Mouse (Mus musculus): ENCODE data around the gene Sdhb. TPM values are rescaled to one million over a fixed set of nuclear protein-coding genes. Genes with fewer than 3 reads are reported as not detected.
A peak's percentile ranks its signal among the peaks of the same experiment; 100 is the strongest.

The Sdhb gene
- polyA plus RNA-seq, 1 experiment from 2014 or later, result 418 TPM

- Histone ChIP-seq H3K4me3 (ENCODE audit: low read depth, low read length) (peak within 1 kb of the TSS; percentile 56), H3K9ac (ENCODE audit: low read length) (peak within 1 kb of the TSS; percentile 84), H3K4me1 (ENCODE audit: control insufficient read depth, insufficient read depth, low read length) (peaks cover 20% of the 10 kb centered on the region), H3K27ac (ENCODE audit: low read depth, low read length) (peak within 1 kb of the TSS; percentile 51), H3K9me3 (ENCODE audit: control insufficient read depth, low read length) (no peaks in the 10 kb centered on the region), H3K36me3 (ENCODE audit: control insufficient read depth, insufficient read depth, low read length) (peaks cover 21% of the 10 kb centered on the region), H3K4me2 (ENCODE audit: low read depth) (peak within 1 kb of the TSS; percentile 59), H3K27me3 (ENCODE audit: control insufficient read depth, insufficient read depth, low read length) (no peaks in the 10 kb centered on the region)
- WGBS, result 29% methylated on average over 7 of the region's 7 CpGs
- ATAC-seq (ENCODE audit: insufficient read depth, low FRiP score, low TSS enrichment) (no peak), DNase-seq (ENCODE audit: low spot score) (no peak)
These were observed 49.1 kb downstream of the Sdhb start, which contains the start of gene Mfap2 for GRCm38 (mm10) chr4:141010118-141010517. Gene Mfap2, plus strand, starts transcription at chr4:141010418.

DNA sequence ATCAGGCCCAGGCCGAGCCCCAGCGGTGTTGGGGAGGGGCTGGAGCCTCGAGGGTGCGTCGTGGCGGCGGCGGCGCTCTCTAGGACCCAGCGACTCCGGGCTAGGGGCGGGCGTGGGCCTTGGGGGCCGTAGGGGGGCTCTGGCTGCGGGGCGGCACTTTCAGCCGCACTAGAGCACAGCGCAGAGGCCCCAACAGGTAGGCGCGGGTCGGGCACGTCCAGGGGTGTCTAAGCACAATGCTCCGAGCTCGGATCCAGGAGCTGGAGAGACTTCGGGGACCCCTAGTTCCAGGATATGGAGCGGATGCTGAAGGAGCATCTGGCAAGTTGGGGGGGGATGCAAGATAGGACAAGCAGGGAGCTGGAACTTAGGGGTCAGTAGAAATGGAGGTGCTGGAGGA lies 49.5 kb downstream of the Sdhb start:
- DNase-seq (ENCODE audit: low spot score), result peak; percentile 82
- H3K36me3 ChIP-seq (ENCODE audit: control insufficient read depth, insufficient read depth, low read length), result peaks cover 25% of the 10 kb centered on the region
- no peaks in the 10 kb centered on the region for H3K9me3 ChIP-seq (ENCODE audit: control insufficient read depth, low read length)
- H3K9ac ChIP-seq (ENCODE audit: low read length), result peak overlapping the region; percentile 84
- H3K27ac ChIP-seq (ENCODE audit: low read depth, low read length), result peak overlapping the region; percentile 51
- under 1% methylated on average over 26 of the region's 26 CpGs for WGBS
- peak; percentile 75 for ATAC-seq (ENCODE audit: insufficient read depth, low FRiP score, low TSS enrichment)
- H3K27me3 ChIP-seq (ENCODE audit: control insufficient read depth, insufficient read depth, low read length), result no peaks in the 10 kb centered on the region
- H3K4me2 ChIP-seq (ENCODE audit: low read depth), result peak overlapping the region; percentile 59
- H3K4me3 ChIP-seq (ENCODE audit: low read depth, low read length), result peak overlapping the region; percentile 56
- peaks cover 20% of the 10 kb centered on the region for H3K4me1 ChIP-seq (ENCODE audit: control insufficient read depth, insufficient read depth, low read length)

GRCm38 (mm10) chr4:141010941-141011429 lies 50.0 kb downstream of the Sdhb start:
- peak overlapping the region; percentile 56 for H3K4me3 ChIP-seq (ENCODE audit: low read depth, low read length)
- peaks cover 20% of the 10 kb centered on the region for H3K4me1 ChIP-seq (ENCODE audit: control insufficient read depth, insufficient read depth, low read length)
- H3K9ac ChIP-seq (ENCODE audit: low read length), result peak overlapping the region; percentile 84
- H3K36me3 ChIP-seq (ENCODE audit: control insufficient read depth, insufficient read depth, low read length), result peaks cover 23% of the 10 kb centered on the region
- H3K4me2 ChIP-seq (ENCODE audit: low read depth), result peak overlapping the region; percentile 59
- peak overlapping the region; percentile 51 for H3K27ac ChIP-seq (ENCODE audit: low read depth, low read length)
- no peaks in the 10 kb centered on the region for H3K27me3 ChIP-seq (ENCODE audit: control insufficient read depth, insufficient read depth, low read length)
- WGBS, result 0% methylated on average over 17 of the region's 17 CpGs
- DNase-seq (ENCODE audit: low spot score), result peak; percentile 68
- H3K9me3 ChIP-seq (ENCODE audit: control insufficient read depth, low read length), result no peaks in the 10 kb centered on the region
- ATAC-seq (ENCODE audit: insufficient read depth, low FRiP score, low TSS enrichment), result peak; percentile 36

DNA sequence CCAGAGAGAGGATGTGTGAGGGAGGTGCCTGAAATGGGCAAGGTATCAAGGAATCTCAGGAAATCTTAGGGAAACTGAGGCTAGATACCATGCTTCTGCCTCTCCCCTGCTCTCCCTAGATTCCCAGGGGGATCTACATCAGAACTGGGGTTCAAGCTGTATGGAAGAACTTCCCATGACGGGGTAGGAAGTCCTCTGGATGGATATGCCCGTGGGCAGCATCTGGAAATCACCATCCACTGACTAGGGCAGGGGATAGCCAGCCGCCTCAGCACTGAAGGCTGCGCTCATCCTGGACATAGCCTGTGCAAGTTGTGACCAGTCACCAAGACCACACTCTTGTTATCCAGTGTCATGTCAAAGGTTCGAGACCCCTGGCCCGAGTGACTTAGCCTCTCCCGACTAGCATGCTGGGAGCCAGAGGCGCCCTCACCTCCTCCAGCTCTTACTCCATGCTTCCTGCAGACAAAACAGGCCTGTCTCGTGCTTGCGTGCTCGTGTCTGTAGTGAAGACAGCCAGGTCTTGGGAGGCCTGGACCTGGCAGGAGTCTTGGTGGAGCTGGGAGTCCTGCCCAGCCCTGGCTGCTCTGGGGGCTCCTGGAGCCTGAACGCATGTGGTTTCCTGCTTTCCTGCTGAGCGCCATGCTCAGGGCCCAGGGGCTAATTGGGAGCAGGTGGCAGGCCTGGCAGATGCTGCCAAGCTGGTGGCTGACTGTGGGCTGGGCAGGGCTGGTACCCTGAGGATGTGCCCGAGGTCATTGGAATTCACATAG lies 50.7 kb downstream of the Sdhb start:
- no peaks in the 10 kb centered on the region for H3K27me3 ChIP-seq (ENCODE audit: control insufficient read depth, insufficient read depth, low read length)
- H3K4me1 ChIP-seq (ENCODE audit: control insufficient read depth, insufficient read depth, low read length), result peaks cover 20% of the 10 kb centered on the region
- peaks cover 21% of the 10 kb centered on the region for H3K36me3 ChIP-seq (ENCODE audit: control insufficient read depth, insufficient read depth, low read length)
- no peaks in the 10 kb centered on the region for H3K9me3 ChIP-seq (ENCODE audit: control insufficient read depth, low read length)
- peak overlapping the region; percentile 59 for H3K4me2 ChIP-seq (ENCODE audit: low read depth)
- peak overlapping the region; percentile 84 for H3K9ac ChIP-seq (ENCODE audit: low read length)
- DNase-seq (ENCODE audit: low spot score), result peak; percentile 36
- peak overlapping the region; percentile 56 for H3K4me3 ChIP-seq (ENCODE audit: low read depth, low read length)
- H3K27ac ChIP-seq (ENCODE audit: low read depth, low read length), result 0 out of 2 replicates have a peak overlapping the region, but pooled peaks have one; percentile 11
- ATAC-seq (ENCODE audit: insufficient read depth, low FRiP score, low TSS enrichment), result no peak
- 53% methylated on average over 14 of the region's 14 CpGs for WGBS

GRCm38 (mm10) chr4:141012558-141012957 lies 51.6 kb downstream of the Sdhb start:
- H3K27me3 ChIP-seq (ENCODE audit: control insufficient read depth, insufficient read depth, low read length), result no peaks in the 10 kb centered on the region
- no peak overlapping the region for H3K4me2 ChIP-seq (ENCODE audit: low read depth)
- no peak overlapping the region for H3K4me3 ChIP-seq (ENCODE audit: low read depth, low read length)
- peaks cover 20% of the 10 kb centered on the region for H3K4me1 ChIP-seq (ENCODE audit: control insufficient read depth, insufficient read depth, low read length)
- ATAC-seq (ENCODE audit: insufficient read depth, low FRiP score, low TSS enrichment), result no peak
- 80% methylated on average over 10 of the region's 10 CpGs for WGBS
- no peak overlapping the region for H3K9ac ChIP-seq (ENCODE audit: low read length)
- DNase-seq (ENCODE audit: low spot score), result no peak
- H3K27ac ChIP-seq (ENCODE audit: low read depth, low read length), result no peak overlapping the region
- peaks cover 18% of the 10 kb centered on the region for H3K36me3 ChIP-seq (ENCODE audit: control insufficient read depth, insufficient read depth, low read length)
- no peaks in the 10 kb centered on the region for H3K9me3 ChIP-seq (ENCODE audit: control insufficient read depth, low read length)

DNA sequence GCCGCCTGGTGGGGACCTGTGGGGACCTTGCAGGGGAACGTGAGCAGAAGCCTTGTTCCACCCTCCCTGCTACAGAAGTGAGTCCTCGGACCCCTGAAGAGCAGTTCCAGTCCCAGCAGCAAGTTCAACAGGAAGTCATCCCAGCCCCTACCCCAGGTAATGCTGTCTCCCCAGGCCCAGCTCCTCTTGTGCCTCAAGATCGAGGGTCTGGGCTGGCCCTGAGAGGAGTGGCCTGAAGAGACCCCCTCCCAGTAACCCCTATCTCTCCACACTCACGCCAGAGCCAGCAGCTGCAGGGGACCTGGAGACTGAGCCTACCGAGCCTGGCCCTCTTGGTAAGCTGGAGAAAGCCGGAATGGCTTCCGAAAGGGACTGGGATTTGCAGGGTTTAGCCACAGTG lies 53.1 kb downstream of the Sdhb start:
- H3K36me3 ChIP-seq (ENCODE audit: control insufficient read depth, insufficient read depth, low read length), result peaks cover 22% of the 10 kb centered on the region

DNA sequence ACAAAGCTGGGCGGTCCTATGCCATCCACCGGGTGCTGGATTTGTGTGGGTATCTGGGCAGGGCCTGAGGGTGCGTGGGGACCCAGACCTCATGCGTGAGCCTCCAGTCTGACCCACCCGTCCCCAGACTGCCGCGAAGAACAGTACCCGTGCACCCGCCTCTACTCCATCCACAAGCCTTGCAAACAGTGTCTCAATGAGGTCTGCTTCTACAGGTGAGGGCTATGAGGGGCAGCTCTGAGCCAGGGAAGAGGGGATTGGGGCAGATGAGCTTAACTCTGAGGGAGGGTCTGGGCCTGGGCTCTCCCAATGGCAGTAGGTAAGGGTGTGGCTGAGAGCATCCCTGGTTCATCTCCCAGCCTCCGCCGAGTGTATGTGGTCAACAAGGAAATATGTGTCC lies 53.9 kb downstream of the Sdhb start:
- Histone ChIP-seq H3K4me1 (ENCODE audit: control insufficient read depth, insufficient read depth, low read length) (peaks cover 20% of the 10 kb centered on the region), H3K9me3 (ENCODE audit: control insufficient read depth, low read length) (no peaks in the 10 kb centered on the region), H3K27ac (ENCODE audit: low read depth, low read length) (no peak overlapping the region), H3K36me3 (ENCODE audit: control insufficient read depth, insufficient read depth, low read length) (peaks cover 22% of the 10 kb centered on the region), H3K4me2 (ENCODE audit: low read depth) (no peak overlapping the region), H3K9ac (ENCODE audit: low read length) (no peak overlapping the region), H3K27me3 (ENCODE audit: control insufficient read depth, insufficient read depth, low read length) (no peaks in the 10 kb centered on the region), H3K4me3 (ENCODE audit: low read depth, low read length) (no peak overlapping the region)
- DNase-seq (ENCODE audit: low spot score), result no peak
- ATAC-seq (ENCODE audit: insufficient read depth, low FRiP score, low TSS enrichment), result no peak
- WGBS, result 93% methylated on average over 11 of the region's 11 CpGs

More for the DNA sequence above, 53.1 kb downstream of the Sdhb start:
- H3K4me3 ChIP-seq (ENCODE audit: low read depth, low read length), result no peak overlapping the region
- H3K9ac ChIP-seq (ENCODE audit: low read length), result no peak overlapping the region
- no peak overlapping the region for H3K4me2 ChIP-seq (ENCODE audit: low read depth)
- no peaks in the 10 kb centered on the region for H3K27me3 ChIP-seq (ENCODE audit: control insufficient read depth, insufficient read depth, low read length)
- ATAC-seq (ENCODE audit: insufficient read depth, low FRiP score, low TSS enrichment) (no peak), DNase-seq (ENCODE audit: low spot score) (no peak)
- peaks cover 20% of the 10 kb centered on the region for H3K4me1 ChIP-seq (ENCODE audit: control insufficient read depth, insufficient read depth, low read length)
- H3K9me3 ChIP-seq (ENCODE audit: control insufficient read depth, low read length), result no peaks in the 10 kb centered on the region
- H3K27ac ChIP-seq (ENCODE audit: low read depth, low read length), result no peak overlapping the region
- WGBS, result 76% methylated on average over 8 of the region's 8 CpGs

DNA sequence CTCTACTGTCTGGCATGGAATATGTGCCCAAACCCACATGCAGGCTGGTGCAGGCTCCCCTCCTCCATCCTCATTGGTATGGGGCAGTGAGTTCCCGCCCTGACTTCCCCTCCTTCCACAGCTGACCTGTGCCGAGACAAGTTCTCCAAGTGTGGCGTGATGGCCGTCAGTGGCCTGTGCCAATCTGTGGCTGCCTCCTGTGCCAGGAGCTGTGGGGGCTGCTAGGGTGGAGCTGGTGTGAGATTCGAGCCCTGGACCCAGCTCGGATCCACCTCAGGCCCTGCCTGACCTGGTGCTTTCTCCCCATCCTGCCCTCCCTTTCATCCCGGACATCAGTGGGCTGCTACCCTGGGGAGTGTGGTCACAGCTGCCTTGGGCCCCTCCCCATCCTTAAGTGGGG lies 54.4 kb downstream of the Sdhb start:
- H3K27me3 ChIP-seq (ENCODE audit: control insufficient read depth, insufficient read depth, low read length), result no peaks in the 10 kb centered on the region
- peaks cover 15% of the 10 kb centered on the region for H3K4me1 ChIP-seq (ENCODE audit: control insufficient read depth, insufficient read depth, low read length)
- WGBS, result 83% methylated on average over 7 of the region's 7 CpGs
- H3K9ac ChIP-seq (ENCODE audit: low read length), result no peak overlapping the region
- ATAC-seq (ENCODE audit: insufficient read depth, low FRiP score, low TSS enrichment) (no peak), DNase-seq (ENCODE audit: low spot score) (no peak)
- no peak overlapping the region for H3K4me2 ChIP-seq (ENCODE audit: low read depth)
- H3K36me3 ChIP-seq (ENCODE audit: control insufficient read depth, insufficient read depth, low read length), result peaks cover 22% of the 10 kb centered on the region
- no peak overlapping the region for H3K4me3 ChIP-seq (ENCODE audit: low read depth, low read length)
- H3K9me3 ChIP-seq (ENCODE audit: control insufficient read depth, low read length), result no peaks in the 10 kb centered on the region
- H3K27ac ChIP-seq (ENCODE audit: low read depth, low read length), result no peak overlapping the region

GRCm38 (mm10) chr4:141016311-141016710 lies 55.3 kb downstream of the Sdhb start:
- Histone ChIP-seq H3K27me3 (ENCODE audit: control insufficient read depth, insufficient read depth, low read length) (no peaks in the 10 kb centered on the region), H3K4me1 (ENCODE audit: control insufficient read depth, insufficient read depth, low read length) (peaks cover 22% of the 10 kb centered on the region), H3K36me3 (ENCODE audit: control insufficient read depth, insufficient read depth, low read length) (peaks cover 22% of the 10 kb centered on the region), H3K9ac (ENCODE audit: low read length) (no peak overlapping the region), H3K4me2 (ENCODE audit: low read depth) (no peak overlapping the region), H3K4me3 (ENCODE audit: low read depth, low read length) (no peak overlapping the region), H3K9me3 (ENCODE audit: control insufficient read depth, low read length) (no peaks in the 10 kb centered on the region), H3K27ac (ENCODE audit: low read depth, low read length) (no peak overlapping the region)
- ATAC-seq (ENCODE audit: insufficient read depth, low FRiP score, low TSS enrichment), result no peak
- 87% methylated on average over 9 of the region's 9 CpGs for WGBS
- DNase-seq (ENCODE audit: low spot score), result no peak

Measured in neural tube, embryonic 11.5 days (tissue).